Mouse (Mus musculus) ES-Bruce4 (cell line): Measurements from ENCODE around the gene Gm9918.

Experiments
- CTCF ChIP-seq: IDR thresholded peaks from one replicate; pipeline ENCODE4 v1.8.1; 2011; ENCODE audit warnings: low read depth, low read length
- EP300 ChIP-seq: IDR thresholded peaks from 2 replicates; pipeline ENCODE4 v1.6.1; 2011; ENCODE audit warnings: low read depth, low read length; ENCODE audit not compliant: insufficient read depth
- POLR2A ChIP-seq: IDR thresholded peaks from one replicate; pipeline ENCODE4 v1.8.1; 2011; ENCODE audit warnings: low read length; ENCODE audit not compliant: insufficient read depth

- TF ChIP-seq POLR2A: no peak
- no peak for TF ChIP-seq CTCF
- TF ChIP-seq EP300: peak; percentile 79
Observed at GRCm38 (mm10) chr15:102246866-102247251, 23.5 kb upstream of the Gm9918 start.
